Mouse (Mus musculus) embryo, embryonic 11.5 days (tissue): ENCODE data around the gene Ccdc80.

Experiments used
- DNase-seq: peaks from one replicate; pipeline ENCODE4 v3.0.0-alpha.2; 2012; ENCODE audit warnings: low read depth, low spot score

Gene Ccdc80

DNA sequence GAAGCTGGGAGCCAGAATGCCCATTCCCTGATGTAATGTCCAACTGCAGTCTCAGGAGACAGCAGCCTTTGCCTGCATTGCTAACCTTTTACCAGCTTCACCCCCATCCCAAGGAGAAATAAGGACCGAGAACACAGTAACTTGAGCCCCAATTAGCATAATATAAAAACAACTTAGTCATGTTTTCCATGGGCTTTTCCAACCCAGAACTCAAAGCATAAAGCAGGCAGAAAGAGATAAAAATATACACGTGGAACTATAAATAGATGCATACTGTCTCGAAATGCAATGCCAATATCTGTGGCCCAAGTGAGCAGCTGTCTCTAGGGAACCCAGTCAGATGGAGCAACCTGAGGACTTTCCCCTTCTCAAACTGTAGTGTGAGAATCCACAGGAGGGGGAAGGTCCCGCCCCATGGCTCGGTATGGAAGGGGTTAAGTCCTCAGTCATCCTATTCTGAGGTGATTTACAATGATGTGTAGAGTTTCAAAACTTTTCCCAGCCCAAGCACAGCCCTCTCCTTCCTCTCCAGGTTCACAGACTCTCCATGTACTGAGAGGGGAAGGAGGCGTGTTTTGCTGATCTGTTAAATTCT lies at the start of gene Ccdc80:
Gene Ccdc80, plus strand, starts transcription at position 266 of the 595 bp plus-strand sequence.
- DNase-seq: peak; percentile 19

DNA sequence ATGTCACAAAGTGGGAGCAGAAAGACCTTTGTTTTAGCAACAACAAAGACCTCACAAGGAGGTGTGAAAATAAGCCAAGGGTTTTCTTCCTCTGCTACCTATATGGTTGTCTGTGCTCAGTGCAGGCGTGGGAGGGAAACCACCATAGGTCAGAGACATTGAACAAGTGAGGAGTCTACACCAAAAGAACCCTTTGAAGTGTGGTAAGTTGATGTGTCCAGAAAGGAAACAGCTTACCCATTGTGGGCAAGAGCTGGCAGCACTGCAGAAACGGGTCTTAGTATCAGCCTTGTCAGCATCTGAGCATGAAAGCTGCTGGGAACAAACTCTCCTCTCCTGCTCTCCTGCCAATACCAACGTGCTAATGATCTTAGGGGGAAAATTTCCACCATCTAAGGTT lies 48.4 kb upstream of the Ccdc80 start:
- DNase-seq: no peak

DNA sequence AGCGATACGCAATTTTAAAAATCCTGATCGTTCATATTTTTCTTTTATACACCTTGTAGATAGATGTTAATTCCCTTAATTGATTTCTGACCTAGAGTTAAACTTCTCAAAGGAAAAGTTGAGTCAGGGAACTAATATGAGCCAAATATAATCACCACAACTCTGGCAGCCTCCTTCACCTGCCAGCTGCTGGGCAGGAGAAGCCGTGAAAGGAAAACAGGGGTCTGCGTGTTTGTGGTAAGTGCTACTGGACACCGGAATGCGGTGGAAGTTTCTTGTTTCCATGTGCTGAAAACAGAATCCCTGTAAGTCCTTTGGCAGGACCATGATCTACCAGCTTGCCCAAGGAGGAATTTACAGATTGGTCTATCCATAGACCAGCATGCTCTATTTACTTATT lies 36.0 kb upstream of the Ccdc80 start:
- DNase-seq: no peak

DNA sequence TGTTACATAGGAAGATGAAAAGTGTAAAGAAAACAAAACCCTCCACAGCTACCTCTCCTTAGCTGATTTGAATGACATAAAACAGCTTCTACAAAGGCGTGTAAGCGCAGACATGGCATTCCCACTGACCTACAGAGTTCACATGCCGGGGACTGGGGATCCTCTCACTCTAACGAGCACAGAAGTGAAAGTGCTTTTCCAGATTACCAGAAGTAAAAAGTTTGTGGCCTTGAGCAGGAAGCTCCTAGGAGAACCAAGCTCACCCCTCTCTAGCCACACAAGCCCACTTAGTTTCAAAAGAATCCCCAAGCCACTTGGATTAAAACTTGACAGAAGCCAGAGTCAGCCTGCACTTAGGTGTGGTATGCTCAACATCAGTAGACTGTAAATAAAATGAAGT lies 35.3 kb upstream of the Ccdc80 start:
- no peak for DNase-seq

DNA sequence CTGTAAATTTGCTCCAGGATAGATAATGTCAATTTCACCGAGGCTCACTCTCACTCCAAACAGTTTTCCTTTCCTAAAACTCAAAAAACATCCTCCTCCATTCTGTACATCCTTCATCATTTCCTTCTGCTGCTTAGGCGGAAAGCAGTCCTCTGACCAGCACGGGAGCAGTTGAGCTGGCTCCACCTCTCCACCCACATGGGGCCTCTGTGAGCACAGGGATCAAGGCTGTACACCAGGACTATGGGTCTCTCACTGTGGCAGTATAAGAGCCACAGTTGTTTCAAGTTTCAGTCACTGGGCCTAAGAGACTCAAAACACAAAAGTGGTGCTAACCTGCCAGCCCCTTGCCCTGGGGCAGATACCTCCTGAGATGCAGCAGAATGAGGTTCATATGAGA lies 32.1 kb upstream of the Ccdc80 start:
- DNase-seq: no peak

DNA sequence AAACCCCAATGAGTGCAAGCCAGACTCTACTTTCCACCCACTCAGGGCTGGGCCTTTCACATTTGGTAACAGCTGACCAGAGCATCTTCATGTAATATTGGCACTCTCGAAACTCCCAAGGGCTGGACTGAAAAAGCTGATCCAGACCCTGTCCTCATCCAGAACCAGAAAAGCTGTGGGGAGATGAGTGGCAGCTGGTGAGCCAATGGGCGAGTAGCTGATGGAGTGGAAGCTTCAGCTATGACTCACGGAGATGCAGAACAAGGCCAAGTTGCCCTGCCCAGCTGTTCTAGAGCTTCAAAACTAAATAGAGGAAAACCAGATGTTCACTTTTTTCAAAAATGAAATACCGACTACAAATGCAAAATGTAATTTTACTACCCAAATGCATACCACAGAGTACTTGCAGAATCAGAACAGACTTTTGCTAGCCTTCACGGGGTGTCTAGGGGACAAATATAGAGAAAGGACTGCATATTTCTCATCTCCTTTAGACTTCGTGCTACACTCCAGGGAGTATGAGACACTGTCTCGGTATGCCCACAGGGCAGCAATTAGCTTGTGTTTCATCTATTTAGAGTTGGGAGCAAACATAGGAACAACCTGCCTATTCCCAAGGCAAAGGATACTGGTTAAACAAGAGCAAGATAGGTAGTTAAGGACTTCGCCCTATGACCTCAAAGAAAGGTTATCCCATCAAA lies 22.7 kb upstream of the Ccdc80 start:
- no peak for DNase-seq

DNA sequence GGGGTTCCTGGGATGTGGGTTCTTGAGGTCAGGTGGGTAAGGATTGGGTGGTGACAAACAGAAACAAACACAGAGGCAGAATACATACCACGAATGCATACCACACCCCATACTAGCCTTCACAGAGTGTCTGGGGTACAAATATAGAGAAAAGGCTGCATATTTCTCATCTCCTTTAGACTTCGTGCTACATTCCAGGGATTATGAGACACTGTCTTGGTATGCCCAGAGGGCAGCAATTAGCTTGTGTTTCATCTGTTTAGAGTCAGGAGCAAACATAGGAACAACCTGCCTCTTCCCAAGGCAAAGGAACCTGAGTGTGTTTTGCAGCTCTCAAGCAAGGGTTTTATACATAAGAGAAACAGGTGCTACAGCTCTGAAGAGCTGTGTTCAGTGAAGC lies 21.8 kb upstream of the Ccdc80 start:
- no peak for DNase-seq

DNA sequence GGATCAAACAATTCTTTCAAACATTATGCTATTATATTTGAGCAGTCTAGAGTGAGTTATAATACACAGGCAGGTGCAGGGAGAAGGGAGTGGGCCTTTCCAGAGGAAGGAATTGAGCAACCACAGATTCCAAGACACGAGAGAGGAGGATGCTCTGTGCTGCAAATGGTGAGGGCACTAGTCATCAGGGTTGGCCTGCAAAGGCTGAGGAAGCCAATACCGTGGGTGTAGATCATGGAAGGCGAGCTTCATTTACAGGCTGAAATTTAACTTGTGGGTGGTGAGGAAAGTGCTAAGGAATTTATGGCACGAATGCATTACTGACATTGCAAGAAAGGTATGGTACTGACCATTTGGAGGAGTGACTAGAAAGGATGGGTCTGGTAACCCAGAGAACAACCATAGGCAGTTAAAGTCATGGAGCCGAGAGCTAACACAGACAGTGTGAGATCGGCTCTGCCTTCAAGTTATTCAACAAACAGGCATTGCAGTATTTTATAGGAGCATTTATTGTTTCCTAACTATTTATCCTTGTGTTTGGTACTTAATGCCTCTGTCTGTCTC lies 15.6 kb upstream of the Ccdc80 start:
- DNase-seq: no peak

DNA sequence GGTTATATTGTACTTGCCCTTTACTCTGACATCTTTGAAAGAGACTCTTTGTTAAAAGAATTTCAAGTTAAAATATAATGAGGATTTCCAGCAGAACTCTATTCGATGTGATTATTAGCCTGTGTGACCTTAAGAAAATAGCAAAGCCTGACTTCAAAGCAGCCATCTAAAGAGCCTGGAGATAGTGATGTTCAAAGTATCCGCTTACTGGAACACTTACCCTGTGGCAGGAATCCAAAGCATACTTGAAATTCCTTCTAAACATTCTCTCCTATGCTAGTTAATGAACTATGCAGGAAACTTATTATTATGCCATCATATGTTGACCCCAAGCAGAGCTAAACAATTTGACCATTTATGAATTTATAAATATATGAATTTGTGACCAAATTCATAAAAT lies 13.9 kb upstream of the Ccdc80 start:
- DNase-seq: no peak

DNA sequence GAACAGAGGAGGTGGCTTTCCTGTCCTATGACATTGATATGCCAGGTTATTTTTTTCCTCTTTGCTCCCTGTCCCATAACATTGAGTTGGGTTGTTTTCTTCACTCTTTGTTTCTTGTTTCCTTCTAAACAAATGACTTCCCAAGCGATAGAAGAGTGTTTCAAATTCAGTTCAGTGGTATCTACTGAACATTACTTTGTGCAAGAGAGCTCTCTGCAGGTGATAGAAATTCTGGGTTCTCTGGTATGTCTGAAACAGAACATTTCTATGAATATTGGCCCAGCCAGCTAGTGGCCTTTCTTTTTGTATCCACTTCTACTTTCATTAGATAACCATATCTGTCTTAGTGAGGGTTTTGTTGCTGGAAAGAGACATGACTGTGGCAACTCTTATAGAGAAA lies 4.4 kb upstream of the Ccdc80 start:
- no peak for DNase-seq

DNA sequence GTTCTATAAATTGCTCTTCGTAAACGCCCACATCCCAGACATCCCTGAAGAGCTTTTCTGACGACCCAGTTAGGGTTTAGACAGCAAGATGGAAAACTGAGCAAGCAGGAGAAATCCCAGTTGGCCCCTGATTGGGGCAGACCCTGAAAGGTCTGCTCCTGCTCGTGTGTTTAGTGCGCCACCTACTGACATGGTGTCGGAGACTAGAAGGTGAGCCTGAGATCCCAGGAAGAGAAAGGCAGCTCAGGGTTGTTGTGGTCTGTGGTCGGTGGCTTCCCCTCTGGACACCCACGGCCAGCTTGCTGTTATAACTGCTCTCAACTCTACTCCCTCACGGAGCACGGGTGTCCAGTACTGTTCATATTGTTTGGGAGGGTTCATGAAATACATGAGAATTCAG lies 3.2 kb upstream of the Ccdc80 start:
- peak; percentile 65 for DNase-seq

DNA sequence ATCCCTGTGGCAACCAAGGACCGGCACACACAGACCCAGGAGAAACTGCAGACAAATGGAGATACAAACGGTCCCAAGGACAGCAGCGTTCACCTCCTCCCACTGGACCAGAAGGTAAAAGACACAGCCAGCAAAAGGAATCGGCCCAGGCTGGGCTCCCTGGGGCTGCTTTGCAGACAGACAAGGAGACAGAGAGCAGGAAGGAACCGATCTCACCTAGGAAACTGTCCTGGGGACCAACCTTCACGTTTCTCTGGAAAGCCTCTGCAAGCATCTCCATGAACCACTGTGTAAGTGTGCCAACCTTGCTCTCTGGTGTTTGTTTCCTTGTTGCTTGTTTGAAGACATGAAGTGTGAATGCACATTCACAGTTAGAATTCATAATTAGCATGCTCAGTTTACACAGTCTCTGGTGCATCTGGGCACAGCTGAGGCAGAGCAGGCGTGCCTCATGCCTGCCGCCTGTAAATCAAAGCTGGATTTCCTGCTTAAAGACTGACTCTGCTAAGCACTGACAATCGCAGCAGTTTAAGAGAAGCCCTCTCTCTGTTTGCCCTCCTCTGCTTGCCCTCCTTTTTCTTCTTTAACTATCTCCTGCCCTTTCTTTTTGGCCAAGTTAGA lies 1.0 kb downstream of the Ccdc80 start:
- peak; percentile 14 for DNase-seq

DNA sequence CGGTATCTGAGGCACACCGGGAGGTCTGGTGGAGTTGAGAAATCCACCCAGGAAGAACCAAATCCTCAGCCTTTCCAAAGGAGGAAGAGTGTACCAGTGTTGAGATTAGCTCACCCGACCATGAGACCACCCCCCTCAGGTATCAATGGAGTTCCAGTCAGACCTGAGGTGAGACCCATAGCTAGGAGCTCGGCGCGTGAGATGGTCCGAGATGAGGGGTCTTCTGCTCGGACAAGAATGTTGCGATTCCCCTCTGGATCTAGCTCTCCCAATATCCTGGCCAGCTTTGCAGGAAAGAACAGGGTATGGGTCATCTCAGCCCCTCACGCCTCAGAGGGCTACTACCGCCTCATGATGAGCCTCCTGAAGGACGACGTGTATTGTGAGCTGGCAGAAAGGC lies 1.8 kb downstream of the Ccdc80 start:
- no peak for DNase-seq

DNA sequence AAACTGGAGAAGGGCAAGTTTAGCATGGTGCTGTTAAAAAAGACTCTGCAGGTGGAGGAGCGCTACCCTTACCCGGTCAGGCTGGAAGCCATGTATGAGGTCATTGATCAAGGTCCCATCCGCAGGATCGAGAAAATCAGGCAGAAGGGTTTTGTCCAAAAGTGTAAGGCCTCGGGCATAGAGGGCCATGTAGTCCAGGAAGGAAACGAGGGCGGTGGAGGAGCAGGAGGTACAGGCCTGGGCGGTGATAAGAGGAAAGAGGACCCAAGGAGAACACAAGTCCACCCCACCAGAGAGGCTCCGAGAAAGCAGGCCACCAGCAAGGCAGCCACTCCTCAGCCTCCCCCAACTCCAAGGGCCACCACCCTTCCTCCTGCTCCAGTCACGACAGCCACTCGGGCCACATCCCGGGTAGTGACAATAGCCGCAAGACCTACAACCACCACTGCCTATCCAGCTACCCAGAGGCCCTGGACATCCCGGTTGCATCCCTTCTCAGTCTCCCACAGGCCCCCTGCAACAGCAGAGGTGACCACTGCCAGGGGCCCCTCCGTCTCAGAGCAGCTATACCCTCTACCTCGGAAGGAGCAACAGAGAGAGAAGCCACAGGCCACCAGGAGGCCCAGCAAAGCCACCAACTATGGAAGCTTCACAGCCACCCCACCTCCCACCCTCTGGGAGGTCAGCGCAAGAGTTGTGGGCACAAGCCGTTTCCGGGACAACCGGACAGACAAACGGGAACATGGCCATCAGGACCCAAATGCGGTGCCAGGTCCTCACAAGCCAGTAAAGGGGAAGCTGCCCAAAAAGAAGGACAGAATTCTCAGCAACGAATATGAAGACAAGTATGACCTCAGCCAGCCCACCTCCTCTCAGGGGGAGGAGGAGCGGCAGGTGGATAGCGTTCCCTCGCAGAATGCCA lies 2.6 kb downstream of the Ccdc80 start:
- no peak for DNase-seq

DNA sequence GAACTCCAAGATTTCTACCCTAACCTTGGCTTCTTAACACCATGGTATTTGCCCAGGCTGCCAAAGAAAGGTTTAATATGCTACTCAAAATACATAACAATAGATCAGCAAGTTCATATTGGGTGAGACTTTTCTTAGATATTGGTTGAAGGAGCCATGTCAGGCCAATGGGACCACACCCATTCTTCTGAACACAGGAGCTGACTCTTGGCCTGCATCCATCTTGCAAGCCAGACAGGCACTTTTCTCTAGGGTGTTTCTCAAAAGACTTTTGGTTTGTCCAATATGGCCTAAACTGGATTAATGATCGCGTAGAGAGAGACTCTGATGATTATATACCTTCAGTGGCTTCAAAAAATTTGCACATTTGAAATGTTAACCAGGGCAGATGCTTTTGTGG lies 4.3 kb downstream of the Ccdc80 start:
- no peak for DNase-seq

DNA sequence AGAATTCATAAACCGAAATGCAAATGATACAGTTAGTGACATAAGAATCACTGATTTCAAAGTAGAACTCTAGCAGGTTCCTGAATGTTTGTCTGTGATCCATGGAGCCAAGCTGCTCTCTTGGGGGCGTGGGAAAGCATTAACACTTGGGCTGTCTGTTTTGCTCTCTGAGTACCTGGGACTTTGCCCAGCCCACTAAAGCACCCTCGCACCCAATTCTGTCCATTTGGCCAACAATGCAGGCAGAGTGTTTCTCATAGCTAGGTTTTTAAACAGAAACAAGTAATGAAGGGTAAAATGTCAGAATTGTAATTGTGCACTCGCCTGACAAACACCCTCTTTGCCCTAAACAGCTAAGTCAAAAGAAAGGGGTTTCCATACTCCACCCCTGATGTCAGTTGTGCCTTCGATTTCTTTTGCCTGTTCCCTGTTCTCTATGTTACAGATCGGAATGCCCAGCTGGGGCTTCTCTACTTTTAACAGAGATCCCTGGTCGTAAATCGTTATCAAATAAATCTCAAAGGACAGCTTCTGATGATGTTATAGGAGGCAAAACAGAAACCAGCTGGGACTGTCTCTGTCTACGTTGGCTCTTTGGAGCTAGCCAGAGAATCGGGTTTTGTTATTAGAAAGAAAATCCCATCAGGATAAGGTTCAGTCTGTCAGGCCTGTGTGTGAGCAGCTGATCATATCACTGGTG lies 5.1 kb downstream of the Ccdc80 start:
- no peak for DNase-seq

DNA sequence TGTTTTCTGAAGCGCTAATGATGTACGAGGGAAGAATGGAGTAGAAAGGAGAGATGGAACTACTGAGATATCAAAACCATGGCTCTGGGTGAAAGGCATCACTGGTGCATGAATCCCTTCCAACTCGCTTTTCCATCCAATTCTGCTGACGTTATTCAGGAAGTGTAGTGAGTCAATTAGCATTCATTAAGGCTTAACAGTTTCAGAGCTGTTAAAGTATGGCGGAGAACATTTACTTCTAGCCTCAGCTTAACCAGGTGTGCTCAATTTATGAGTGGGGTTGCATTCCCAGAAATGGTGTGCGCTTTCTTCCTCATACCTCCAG lies 5.6 kb downstream of the Ccdc80 start:
- no peak for DNase-seq

DNA sequence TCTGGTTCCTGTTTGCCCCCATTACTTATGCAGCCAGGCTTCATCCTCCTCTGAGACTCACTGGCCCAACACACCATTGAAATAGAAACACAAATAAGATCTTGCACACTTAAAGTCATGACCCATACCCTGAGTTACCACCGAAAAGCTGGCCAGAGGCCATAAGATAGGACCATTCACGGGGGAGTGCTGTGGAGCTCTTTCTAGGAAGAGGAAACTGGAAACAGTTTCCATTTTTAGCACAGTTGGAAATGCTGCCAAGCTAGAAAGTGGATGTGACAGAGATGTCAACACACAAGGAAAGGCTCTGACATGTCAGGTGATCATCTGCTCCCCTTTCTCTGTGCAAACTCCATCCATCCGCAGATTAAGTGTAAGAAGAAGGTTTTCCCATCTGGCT lies 7.7 kb downstream of the Ccdc80 start:
- DNase-seq: no peak

DNA sequence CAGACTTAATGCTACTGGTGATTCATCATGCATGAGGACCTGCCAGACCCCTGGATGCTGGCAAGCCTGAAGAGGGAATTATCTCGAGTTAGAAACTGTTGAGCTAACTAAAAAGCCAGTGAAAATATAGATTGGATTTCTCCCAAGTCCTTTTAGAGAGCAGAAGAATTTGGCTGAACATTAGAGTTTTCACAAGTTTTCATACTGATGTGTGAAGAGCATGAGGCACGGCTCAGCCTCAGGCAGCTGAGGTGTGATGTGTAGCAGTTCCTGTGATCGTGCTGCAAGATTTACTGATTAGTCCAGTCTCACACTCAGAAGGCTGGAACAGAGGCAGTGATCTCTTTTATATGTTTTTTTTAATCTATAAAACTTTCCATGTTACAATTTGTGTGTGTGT lies 11.8 kb downstream of the Ccdc80 start:
- no peak for DNase-seq

DNA sequence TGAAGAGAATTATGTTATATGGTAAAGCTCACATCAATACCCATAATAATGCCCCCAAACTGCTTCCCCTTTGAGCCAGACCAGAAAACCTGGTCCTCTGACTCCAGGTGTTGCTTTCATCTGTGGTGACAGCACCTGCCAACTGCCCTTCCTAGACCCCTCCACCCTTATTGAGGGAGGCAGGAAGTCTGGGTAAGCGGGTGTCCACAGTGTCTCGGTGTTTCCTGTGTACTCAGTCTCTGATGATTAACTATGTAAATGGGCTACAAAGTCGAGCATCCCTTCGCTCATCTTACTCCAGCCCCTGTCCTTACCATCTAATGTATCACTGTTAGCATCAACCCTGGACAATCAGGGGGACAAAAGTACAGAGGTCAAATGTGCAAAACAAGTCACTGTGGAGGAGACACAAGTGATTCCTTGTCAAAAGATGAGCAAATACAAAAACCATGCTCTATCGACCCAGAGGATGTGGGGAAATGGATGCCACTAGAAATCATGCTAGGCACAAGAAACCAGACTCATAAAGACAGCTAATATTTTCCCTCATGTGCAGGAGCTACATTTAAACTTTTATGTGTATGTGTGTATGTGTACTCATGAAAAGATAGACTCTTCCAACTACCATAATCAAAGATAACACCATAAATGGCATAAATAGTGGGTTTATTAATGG lies 15.1 kb downstream of the Ccdc80 start:
- no peak for DNase-seq

DNA sequence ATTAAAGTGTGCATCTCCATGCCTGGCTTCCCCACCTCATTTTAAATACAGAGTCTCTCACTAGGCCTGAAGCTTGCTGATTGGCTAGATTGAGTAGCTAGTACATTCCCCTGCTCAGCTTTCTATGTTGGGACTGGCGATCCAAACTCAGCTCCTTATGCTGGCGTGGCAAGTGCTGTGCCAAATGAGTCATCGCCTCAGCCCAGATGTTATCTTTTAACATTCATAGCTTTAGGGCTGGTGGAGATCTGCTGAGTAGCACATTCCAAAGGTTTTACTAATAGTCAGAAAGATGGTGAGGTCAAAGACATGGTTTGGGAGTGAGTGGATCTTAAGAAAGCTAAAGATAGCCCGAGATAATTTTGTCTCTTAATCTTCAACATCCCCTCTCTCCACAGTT lies 17.3 kb downstream of the Ccdc80 start:
- no peak for DNase-seq
